Mouse (Mus musculus) hindbrain, postnatal 0 days (tissue): ENCODE measurements at regions not wholly inside any gene's neighbourhood (a gene's known extent, or its start where the extent isn't known, plus 50 kb on each side); places are given as distances from the start of the nearest gene placed in this dataset.

Experiments
- ATAC-seq: fragments of 200-750 bp; cut with Nextera tagmentation; 2 replicates; pipeline ENCODE4 v1.8.0; 2017; ENCODE audit warnings: mild to moderate bottlenecking, moderate TSS enrichment, moderate library complexity
- DNase-seq: peaks from one replicate; pipeline ENCODE4 v3.0.0-alpha.2; 2015; ENCODE audit warnings: low spot score
- H3K27ac ChIP-seq: fragments of 300-500 bp; sonication (generic); 2 replicates; pipeline ENCODE4 v1.5.1; 2014; ENCODE audit warnings: mild to moderate bottlenecking
- H3K27me3 ChIP-seq: fragments of 300-500 bp; sonication (generic); 2 replicates; pipeline ENCODE4 v1.6.1; 2014; ENCODE audit warnings: low read length, mixed read lengths; ENCODE audit not compliant: insufficient read depth
- H3K36me3 ChIP-seq: fragments of 300-500 bp; sonication (generic); 2 replicates; pipeline ENCODE4 v1.6.1; 2014; ENCODE audit warnings: low read length, mixed read lengths; ENCODE audit not compliant: insufficient read depth
- H3K4me1 ChIP-seq: fragments of 300-500 bp; sonication (generic); 2 replicates; pipeline ENCODE4 v1.6.1; 2014; ENCODE audit warnings: antibody characterized with exemption, low read length, mixed read lengths; ENCODE audit not compliant: insufficient read depth
- H3K4me2 ChIP-seq: fragments of 300-500 bp; sonication (generic); 2 replicates; pipeline ENCODE4 v1.6.1; 2014; ENCODE audit warnings: low read depth, mild to moderate bottlenecking, low read length, moderate library complexity, mixed read lengths
- H3K4me3 ChIP-seq: fragments of 300-500 bp; sonication (generic); 2 replicates; pipeline ENCODE4 v1.5.1; 2014; ENCODE audit warnings: low read length
- H3K9ac ChIP-seq: fragments of 300-500 bp; sonication (generic); replicated peaks from 2 replicates; pipeline ENCODE4 v1.6.1; 2014; ENCODE audit warnings: mild to moderate bottlenecking, low read length, moderate library complexity, mixed read lengths
- H3K9me3 ChIP-seq: fragments of 300-500 bp; sonication (generic); 2 replicates; pipeline ENCODE4 v1.6.1; 2016; ENCODE audit warnings: low read length, mixed read lengths
- CTCF ChIP-seq: IDR thresholded peaks from 2 replicates; pipeline ENCODE4 v1.5.1; 2016; ENCODE audit warnings: antibody characterized with exemption, control low read depth, low read depth
- WGBS: fragments of 180-500 bp; shearing (Covaris S2); extraction: QIAGEN DNeasy Blood & Tissue Kit; methylation state at CpG from one replicate; pipeline ENCODE4 v1.1.7; 2014; 5-methylcytosine and 5-hydroxymethylcytosine counted together

DNA sequence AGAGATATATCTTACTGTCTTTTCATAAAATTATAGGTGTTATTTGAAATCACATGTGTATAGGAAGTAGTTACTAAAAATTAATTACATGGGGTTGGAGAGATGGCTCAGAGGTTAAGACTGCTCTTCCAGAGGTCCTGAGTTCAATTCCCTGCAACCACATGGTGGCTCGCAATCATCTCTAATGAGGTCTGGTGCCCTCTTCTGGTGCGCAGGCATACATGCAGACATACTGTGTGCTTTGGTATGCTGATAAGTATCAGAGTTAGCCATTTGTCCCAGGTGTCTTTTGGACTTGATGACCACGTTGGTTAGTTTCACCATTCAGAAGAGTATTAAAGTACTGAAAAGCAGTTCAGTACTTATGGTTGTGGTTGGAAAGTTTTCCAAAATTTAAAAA is 82.8 kb upstream of the Syt6 start:
- no peak for TF ChIP-seq CTCF
- no peaks in the 10 kb centered on the region for H3K4me1 ChIP-seq
- H3K36me3 ChIP-seq = no peaks in the 10 kb centered on the region
- no peak overlapping the region for H3K9ac ChIP-seq
- no peaks in the 10 kb centered on the region for H3K9me3 ChIP-seq
- ATAC-seq (no peak), DNase-seq (no peak)
- no peak overlapping the region for H3K4me2 ChIP-seq
- H3K27ac ChIP-seq = no peak overlapping the region
- 85% methylated on average over 3 of the region's 3 CpGs for WGBS
- no peak overlapping the region for H3K4me3 ChIP-seq
- H3K27me3 ChIP-seq = no peaks in the 10 kb centered on the region

DNA sequence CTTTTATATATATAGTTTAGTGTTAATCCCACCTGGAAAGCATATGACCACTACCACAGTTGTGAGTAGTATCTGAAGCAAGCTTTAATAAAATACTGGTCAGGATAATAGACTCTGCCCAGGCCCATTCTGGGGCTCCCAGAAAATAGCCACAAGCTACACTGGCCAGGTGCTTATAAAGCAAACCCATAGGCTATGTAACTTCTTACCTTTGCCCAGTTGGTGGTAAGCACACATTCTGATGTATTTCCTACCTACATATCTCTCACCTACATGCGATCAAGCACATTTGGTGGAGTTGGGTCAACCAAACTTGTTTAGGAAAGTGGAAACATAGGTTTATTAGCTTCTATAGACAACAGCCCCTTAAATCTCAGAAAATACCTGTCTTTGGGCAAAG is 81.4 kb upstream of the Syt6 start:
- no peak overlapping the region for H3K9ac ChIP-seq
- no peaks in the 10 kb centered on the region for H3K9me3 ChIP-seq
- H3K27me3 ChIP-seq = no peaks in the 10 kb centered on the region
- H3K4me2 ChIP-seq = no peak overlapping the region
- H3K36me3 ChIP-seq = no peaks in the 10 kb centered on the region
- 98% methylated on average over 1 of the region's 1 CpGs for WGBS
- H3K4me1 ChIP-seq = no peaks in the 10 kb centered on the region
- no peak overlapping the region for H3K4me3 ChIP-seq
- no peak for DNase-seq
- TF ChIP-seq CTCF = no peak
- no peak for ATAC-seq
- no peak overlapping the region for H3K27ac ChIP-seq

DNA sequence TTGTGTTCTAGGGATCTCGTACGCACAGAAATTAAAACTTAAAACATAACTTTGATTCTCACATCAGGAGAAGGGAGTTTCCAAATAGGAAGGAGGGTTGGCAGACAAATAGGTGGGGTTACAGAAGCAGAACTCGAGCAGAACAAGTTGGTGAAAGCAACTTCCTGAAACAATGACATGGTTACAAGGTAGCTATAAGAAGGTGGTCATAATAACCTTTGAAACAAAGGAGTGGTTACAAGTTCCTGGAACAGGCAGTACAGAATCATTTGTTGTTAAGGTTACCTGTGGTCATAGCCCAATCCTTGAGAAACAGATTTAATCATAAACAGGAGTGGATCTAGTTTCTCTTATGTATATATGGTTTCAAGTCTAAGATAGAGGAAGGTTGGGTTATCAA is 81.0 kb upstream of the Syt6 start:
- H3K4me1 ChIP-seq = no peaks in the 10 kb centered on the region
- DNase-seq (no peak), ATAC-seq (no peak)
- no peaks in the 10 kb centered on the region for H3K36me3 ChIP-seq
- no peak overlapping the region for H3K9ac ChIP-seq
- no peaks in the 10 kb centered on the region for H3K9me3 ChIP-seq
- TF ChIP-seq CTCF = no peak
- no peaks in the 10 kb centered on the region for H3K27me3 ChIP-seq
- no peak overlapping the region for H3K4me2 ChIP-seq
- WGBS = 83% methylated on average over 3 of the region's 3 CpGs
- no peak overlapping the region for H3K27ac ChIP-seq
- H3K4me3 ChIP-seq = no peak overlapping the region

DNA sequence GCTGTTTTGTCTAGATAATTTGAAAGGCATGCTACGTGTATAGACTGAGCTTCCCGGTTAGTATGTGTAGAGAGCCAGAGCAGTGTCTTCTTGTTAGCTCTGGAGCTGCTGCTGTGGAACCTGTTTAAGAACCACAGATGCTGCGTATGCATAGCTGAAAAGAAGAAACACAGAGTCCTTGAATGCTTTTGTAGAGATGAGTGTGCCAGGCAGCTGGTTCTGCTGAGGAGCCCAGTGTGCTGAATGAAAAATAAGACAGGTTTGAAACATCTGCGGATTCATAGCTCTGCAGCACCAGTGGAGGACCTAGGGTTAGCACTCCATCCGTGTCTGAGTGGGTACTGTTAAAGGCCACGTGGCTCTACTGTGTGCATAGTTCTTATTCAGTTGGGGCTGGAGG is 78.9 kb upstream of the Syt6 start:
- WGBS = 84% methylated on average over 6 of the region's 6 CpGs
- Histone ChIP-seq H3K9me3 (no peaks in the 10 kb centered on the region), H3K9ac (no peak overlapping the region), H3K36me3 (no peaks in the 10 kb centered on the region), H3K4me2 (no peak overlapping the region), H3K27ac (no peak overlapping the region), H3K4me1 (no peaks in the 10 kb centered on the region), H3K4me3 (no peak overlapping the region), H3K27me3 (no peaks in the 10 kb centered on the region)
- ATAC-seq (no peak), DNase-seq (no peak)
- TF ChIP-seq CTCF = no peak

DNA sequence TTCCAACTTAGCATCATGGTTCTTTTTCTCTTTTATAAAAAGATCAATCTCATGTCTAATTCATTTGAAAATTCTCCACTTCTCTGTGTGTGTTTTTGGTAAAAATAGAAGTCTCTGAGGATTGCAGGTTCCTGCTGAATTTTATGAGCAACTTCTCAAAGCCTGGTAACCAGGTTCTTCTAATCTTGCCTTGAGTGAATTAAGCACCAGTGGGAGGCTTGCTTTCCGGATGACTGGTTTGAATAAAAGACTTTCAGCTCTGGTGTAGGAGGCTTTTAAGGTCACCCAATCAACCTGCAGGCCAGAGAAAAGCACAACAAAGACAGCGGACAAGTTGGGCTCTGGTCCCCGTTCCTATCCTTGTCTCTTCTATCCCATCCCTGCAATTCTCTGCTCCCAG is 78.3 kb upstream of the Syt6 start:
- Histone ChIP-seq H3K27me3 (no peaks in the 10 kb centered on the region), H3K4me1 (no peaks in the 10 kb centered on the region), H3K36me3 (no peaks in the 10 kb centered on the region), H3K9me3 (no peaks in the 10 kb centered on the region), H3K4me3 (no peak overlapping the region), H3K4me2 (no peak overlapping the region), H3K9ac (no peak overlapping the region), H3K27ac (no peak overlapping the region)
- 40% methylated on average over 3 of the region's 3 CpGs for WGBS
- no peak for TF ChIP-seq CTCF
- DNase-seq (no peak), ATAC-seq (no peak)

DNA sequence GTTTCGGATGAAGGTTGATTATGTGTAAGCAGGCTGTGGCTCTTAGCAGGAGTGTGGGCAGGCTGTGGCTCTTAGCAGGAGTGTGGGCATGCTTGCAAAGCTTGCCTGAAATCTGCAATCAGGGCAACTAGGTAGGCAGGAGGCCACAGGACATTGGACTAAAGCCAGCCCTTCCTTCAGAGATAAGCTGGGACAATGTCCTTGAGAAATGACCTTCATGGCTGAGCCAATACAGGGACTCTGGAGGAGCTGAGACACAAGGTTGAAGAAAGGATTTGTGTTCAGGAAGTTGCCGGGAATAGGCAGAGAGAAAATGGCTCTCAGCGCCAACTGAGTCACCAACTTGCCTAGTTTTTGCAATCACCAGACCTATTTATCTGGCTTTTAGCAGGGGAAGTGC is 77.3 kb upstream of the Syt6 start:
- H3K4me2 ChIP-seq = no peak overlapping the region
- no peak overlapping the region for H3K4me3 ChIP-seq
- H3K9ac ChIP-seq = no peak overlapping the region
- H3K36me3 ChIP-seq = no peaks in the 10 kb centered on the region
- no peaks in the 10 kb centered on the region for H3K9me3 ChIP-seq
- ATAC-seq (no peak), DNase-seq (no peak)
- H3K27me3 ChIP-seq = no peaks in the 10 kb centered on the region
- no peak overlapping the region for H3K27ac ChIP-seq
- H3K4me1 ChIP-seq = no peaks in the 10 kb centered on the region
- 84% methylated on average over 3 of the region's 3 CpGs for WGBS
- no peak for TF ChIP-seq CTCF

DNA sequence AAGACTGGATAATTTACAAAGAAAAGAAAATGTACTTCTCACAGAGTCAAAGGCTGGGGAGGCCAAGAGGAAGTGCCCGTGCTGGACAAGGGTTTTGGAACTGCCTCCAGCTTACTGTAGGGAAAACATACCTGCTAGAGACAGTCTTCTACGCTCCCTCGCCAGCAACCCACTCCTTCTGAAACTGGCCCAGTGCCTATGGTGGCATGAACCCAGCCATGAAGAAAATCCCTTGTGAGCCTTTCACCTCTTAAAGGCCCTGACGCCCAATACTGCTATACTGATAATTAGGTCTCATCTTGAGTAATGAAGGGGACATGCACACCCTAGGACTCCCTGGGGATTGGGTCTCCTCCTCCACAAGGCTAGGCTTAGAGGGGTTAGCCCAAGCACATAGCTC is 76.6 kb upstream of the Syt6 start:
- H3K9me3 ChIP-seq = no peaks in the 10 kb centered on the region
- no peaks in the 10 kb centered on the region for H3K36me3 ChIP-seq
- 71% methylated on average over 4 of the region's 4 CpGs for WGBS
- TF ChIP-seq CTCF = no peak
- no peak overlapping the region for H3K4me2 ChIP-seq
- DNase-seq (no peak), ATAC-seq (no peak)
- H3K4me3 ChIP-seq = no peak overlapping the region
- H3K4me1 ChIP-seq = no peaks in the 10 kb centered on the region
- no peaks in the 10 kb centered on the region for H3K27me3 ChIP-seq
- no peak overlapping the region for H3K9ac ChIP-seq
- no peak overlapping the region for H3K27ac ChIP-seq
